Comparison of ENCODE assay signal across 20 mouse cellular contexts in the genomic region with DNA sequence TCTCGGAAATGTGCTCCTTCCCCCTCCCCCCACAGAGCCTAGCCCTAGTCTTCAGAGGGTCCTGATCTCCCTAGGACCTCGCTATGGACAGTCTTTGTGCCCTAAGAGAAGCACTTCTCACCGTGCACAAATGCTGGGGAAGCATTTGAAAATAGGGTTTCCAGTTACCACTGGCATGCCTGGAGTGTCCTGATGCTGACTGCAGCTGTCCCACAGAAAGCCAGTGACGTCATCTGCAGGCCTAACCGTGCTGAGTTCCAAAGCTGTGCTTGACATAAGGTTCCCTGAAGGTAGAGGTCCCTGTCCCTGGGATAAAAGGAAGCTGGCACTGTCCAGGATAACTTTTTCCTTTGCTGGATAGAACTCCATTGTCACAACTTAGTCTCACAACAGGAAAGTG.
DNase-seq lines count a peak whose midpoint lies in the region; ATAC-seq and TF ChIP-seq lines count a peak whose summit lies in the region.
"Had no signal": no experiment of that assay in that cellular context is flagged by ENCODE, and none has a peak within 500 bp of the region (broad histone marks: within the 10 kb centered on the region; RNA-seq: fewer than 3 reads in every experiment).

No protein-coding gene starts in this region.

- no peak for TF ChIP-seq POLR2A in myocyte (IDR thresholded peaks at IDR 0.05; ENCODE audit: insufficient read length, low read depth)

- no peak overlapping the region for H3ac ChIP-seq in myocyte (ENCODE audit: control insufficient read depth, insufficient read length)

- no peaks in the 10 kb centered on the region for H3K36me3 ChIP-seq in kidney, embryonic 16.5 days (ENCODE audit: insufficient read depth, low read length)
- H3K36me3 ChIP-seq in myocyte (ENCODE audit: control insufficient read depth, insufficient read depth) = no peaks in the 10 kb centered on the region
- H3K36me3 ChIP-seq: heart, embryonic 13.5 days; hindbrain, embryonic 13.5 days had no signal

- no peak overlapping the region for H3K27ac ChIP-seq in kidney, embryonic 16.5 days (ENCODE audit: low read length)
- peak overlapping the region; percentile 90 for H3K27ac ChIP-seq in gastrocnemius, adult 2 months
- H3K27ac ChIP-seq: forebrain, embryonic 13.5 days; heart, embryonic 13.5 days; hindbrain, embryonic 13.5 days had no signal

- H3K4me1 ChIP-seq in kidney, embryonic 16.5 days (ENCODE audit: insufficient read depth, low read length) = 0 out of 2 replicates have a peak, but pooled peaks cover 8% of the 10 kb centered on the region
- H3K4me1 ChIP-seq: forebrain, embryonic 13.5 days; hindbrain, embryonic 13.5 days had no signal

- TF ChIP-seq CTCF in gastrocnemius, adult 2 months (IDR thresholded peaks at IDR 0.05) = no peak

- no peaks in the 10 kb centered on the region for H3K27me3 ChIP-seq in kidney, embryonic 16.5 days (ENCODE audit: insufficient read depth, low read length)
- H3K27me3 ChIP-seq in myocyte (ENCODE audit: control insufficient read depth, insufficient read depth, insufficient read length) = no peaks in the 10 kb centered on the region
- H3K27me3 ChIP-seq: forebrain, embryonic 13.5 days; heart, embryonic 13.5 days; hindbrain, embryonic 13.5 days had no signal

- H3K9ac ChIP-seq in kidney, embryonic 16.5 days (replicated peaks; ENCODE audit: low read length) = no peak overlapping the region
- H3K9ac ChIP-seq: forebrain, embryonic 13.5 days; heart, embryonic 13.5 days; hindbrain, embryonic 13.5 days had no signal

- H3K4me3 ChIP-seq in kidney, embryonic 16.5 days (ENCODE audit: low read length) = no peak overlapping the region
- no peak overlapping the region for H3K4me3 ChIP-seq in gastrocnemius, adult 2 months
- no peak overlapping the region for H3K4me3 ChIP-seq in myocyte
- H3K4me3 ChIP-seq: erythroblast, embryonic 14.5 days; forebrain, embryonic 13.5 days; heart, embryonic 13.5 days; hindbrain, embryonic 13.5 days had no signal

- H3K4me2 ChIP-seq in kidney, embryonic 16.5 days (replicated peaks; ENCODE audit: low read depth, low read length) = no peak overlapping the region
- H3K4me2 ChIP-seq in myocyte (ENCODE audit: low read depth) = no peak overlapping the region
- H3K4me2 ChIP-seq: forebrain, embryonic 13.5 days; heart, embryonic 13.5 days; hindbrain, embryonic 13.5 days; liver, embryonic 11.5 days had no signal

- DNase-seq in kidney, postnatal 4 days = no peak
- DNase-seq in embryo, embryonic 11 days = peak; percentile 25
- DNase-seq in gastrocnemius, adult 2 months = peak; percentile 79
- no peak for DNase-seq in thymus, postnatal 4 days
- DNase-seq in right cerebral cortex, postnatal 4 days = no peak
- DNase-seq: cerebellum, adult 9-11 months; kidney, adult 8-10 months; lung, adult 18-20 months; lung, postnatal 36 days; retina, postnatal 1 day had no signal

- intact Hi-C loops in gastrocnemius, adult 2 months (cut with DNase I) = loop anchor here (2.0 to 5.0 kb wide), 3 partner anchors 40 to 86 kb away; no protein-coding TSS in a partner anchor

- no peaks in the 10 kb centered on the region for H3K79me2 ChIP-seq in myocyte (ENCODE audit: control insufficient read depth, insufficient read depth)

- 32% methylated on average over 5 of the region's 5 CpGs for WGBS in kidney, embryonic 16.5 days

- peak; percentile 35; the same call in 1 of the 2 replicates for ATAC-seq in kidney, embryonic 16.5 days (ENCODE audit: low FRiP score, low TSS enrichment)
- ATAC-seq: forebrain, embryonic 13.5 days; inflammation-experienced regulatory T-cells, adult 6 months; midbrain, embryonic 16.5 days; Patski had no signal

- H3K9me3 ChIP-seq in kidney, embryonic 16.5 days (ENCODE audit: low read length) = no peaks in the 10 kb centered on the region
- H3K9me3 ChIP-seq: forebrain, embryonic 13.5 days; heart, embryonic 13.5 days; hindbrain, embryonic 13.5 days had no signal

TF ChIP-seq in myocyte, 11 proteins besides CTCF, POLR2A, EP300 and RAD21:
- TF ChIP-seq MYOD1 (IDR thresholded peaks at IDR 0.05; ENCODE audit: control insufficient read depth in 1 of 3, insufficient read length in 2 of 3, low read depth in 2 of 3) (peak in 2 of 3 experiments; percentile 57 to 71), SRF (IDR thresholded peaks at IDR 0.05; ENCODE audit: control insufficient read depth, insufficient read length, low read depth) (no peak), MYOG (IDR thresholded peaks at IDR 0.05; ENCODE audit: control insufficient read depth in 1 of 3, insufficient read depth in 1 of 3, insufficient read length in 2 of 3, low read depth in 2 of 3) (peak; percentile 13 to 75 (median 57))
TF ChIP-seq in myocyte: peak in this region for 2.

Comparison
In these comparisons a context has a peak if more than half of its experiments do, and no peak if none do; other contexts are left out.
1. DNase-seq: peak in embryo, embryonic 11 days (single experiment) and gastrocnemius, adult 2 months (single experiment); none in kidney, postnatal 4 days (0 of 2), thymus, postnatal 4 days (single experiment) and right cerebral cortex, postnatal 4 days (single experiment).